Mouse (Mus musculus): Measurements from ENCODE around the gene Rab11fip3. TPM values are rescaled to one million over a fixed set of nuclear protein-coding genes. Genes with fewer than 3 reads are reported as not detected.

Rab11fip3 gene
- polyA plus RNA-seq, 1 experiment = 26.2 TPM

DNA sequence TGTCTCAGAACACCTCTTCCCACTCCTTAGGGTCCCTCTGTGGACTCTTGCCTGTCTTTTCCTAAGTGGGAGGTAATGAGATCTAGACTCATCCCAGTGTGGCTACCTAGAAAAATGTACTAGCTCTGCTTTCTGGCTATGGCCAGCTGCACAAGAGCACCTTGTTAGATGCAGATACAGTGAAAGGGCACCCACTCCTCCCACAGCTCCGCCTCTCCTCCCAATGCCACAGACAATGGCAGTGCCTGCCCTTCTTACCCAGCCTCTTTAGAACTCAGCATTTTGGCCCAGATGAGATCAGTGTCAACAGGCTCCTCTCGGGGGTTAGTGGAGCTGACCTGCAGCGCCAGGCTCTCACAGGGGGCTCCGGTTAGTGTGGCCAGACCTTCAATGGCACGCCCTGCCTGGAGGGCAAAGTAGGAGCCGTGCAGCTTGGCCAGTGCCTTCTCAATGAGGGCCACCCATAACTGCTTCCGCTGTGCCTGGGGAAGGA lies 106.9 kb downstream of the Rab11fip3 start:
- Histone ChIP-seq H3K36me3 (ENCODE audit: control insufficient read depth, insufficient read depth, low read length) (no peaks in the 10 kb centered on the region), H3K27ac (ENCODE audit: control insufficient read depth, insufficient read depth, low read length) (no peak overlapping the region), H3K27me3 (ENCODE audit: control insufficient read depth, insufficient read depth, low read length) (no peaks in the 10 kb centered on the region; the same call in 1 of the 2 replicates), H3K4me3 (ENCODE audit: control insufficient read depth, insufficient read depth, low read length) (no peak overlapping the region), H3K4me1 (replicated peaks; ENCODE audit: control insufficient read depth, insufficient read depth, low read length) (no peaks in the 10 kb centered on the region)
- 98% methylated on average over 7 of the region's 7 CpGs for WGBS
- no peak for DNase-seq
- no peak for TF ChIP-seq POLR2A (IDR thresholded peaks at IDR 0.05; ENCODE audit: control insufficient read depth, extremely low read depth, insufficient read depth, low read length, poor library complexity)
- TF ChIP-seq CTCF (IDR thresholded peaks at IDR 0.05; ENCODE audit: borderline replicate concordance, control insufficient read depth, extremely low read depth, insufficient read depth, low read length, poor library complexity) = no peak

DNA sequence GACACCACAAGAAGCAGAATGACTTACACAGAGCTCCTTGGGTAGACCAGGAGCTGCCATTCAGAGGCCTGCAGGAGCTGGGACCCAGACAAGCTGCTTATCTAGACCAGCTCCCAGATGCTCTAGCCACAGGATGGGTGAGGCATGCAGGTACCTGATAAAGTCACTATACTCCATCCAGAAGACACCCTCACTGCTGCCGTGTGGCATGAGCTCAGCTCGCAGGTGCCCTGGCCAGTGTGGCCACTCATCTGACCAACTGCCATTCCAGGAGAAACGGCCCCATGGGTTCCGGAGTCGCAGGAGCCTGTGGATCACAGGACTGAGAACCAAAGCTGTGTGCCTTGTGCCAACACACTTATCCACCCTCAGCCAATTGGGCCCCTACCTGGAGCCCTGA lies 107.8 kb downstream of the Rab11fip3 start:
- Histone ChIP-seq H3K4me1 (replicated peaks; ENCODE audit: control insufficient read depth, insufficient read depth, low read length) (no peaks in the 10 kb centered on the region), H3K4me3 (ENCODE audit: control insufficient read depth, insufficient read depth, low read length) (no peak overlapping the region), H3K36me3 (ENCODE audit: control insufficient read depth, insufficient read depth, low read length) (no peaks in the 10 kb centered on the region), H3K27ac (ENCODE audit: control insufficient read depth, insufficient read depth, low read length) (no peak overlapping the region), H3K27me3 (ENCODE audit: control insufficient read depth, insufficient read depth, low read length) (no peaks in the 10 kb centered on the region; the same call in 1 of the 2 replicates)
- 97% methylated on average over 5 of the region's 5 CpGs for WGBS
- TF ChIP-seq CTCF (IDR thresholded peaks at IDR 0.05; ENCODE audit: borderline replicate concordance, control insufficient read depth, extremely low read depth, insufficient read depth, low read length, poor library complexity) = no peak
- TF ChIP-seq POLR2A (IDR thresholded peaks at IDR 0.05; ENCODE audit: control insufficient read depth, extremely low read depth, insufficient read depth, low read length, poor library complexity) = no peak
- no peak for DNase-seq

DNA sequence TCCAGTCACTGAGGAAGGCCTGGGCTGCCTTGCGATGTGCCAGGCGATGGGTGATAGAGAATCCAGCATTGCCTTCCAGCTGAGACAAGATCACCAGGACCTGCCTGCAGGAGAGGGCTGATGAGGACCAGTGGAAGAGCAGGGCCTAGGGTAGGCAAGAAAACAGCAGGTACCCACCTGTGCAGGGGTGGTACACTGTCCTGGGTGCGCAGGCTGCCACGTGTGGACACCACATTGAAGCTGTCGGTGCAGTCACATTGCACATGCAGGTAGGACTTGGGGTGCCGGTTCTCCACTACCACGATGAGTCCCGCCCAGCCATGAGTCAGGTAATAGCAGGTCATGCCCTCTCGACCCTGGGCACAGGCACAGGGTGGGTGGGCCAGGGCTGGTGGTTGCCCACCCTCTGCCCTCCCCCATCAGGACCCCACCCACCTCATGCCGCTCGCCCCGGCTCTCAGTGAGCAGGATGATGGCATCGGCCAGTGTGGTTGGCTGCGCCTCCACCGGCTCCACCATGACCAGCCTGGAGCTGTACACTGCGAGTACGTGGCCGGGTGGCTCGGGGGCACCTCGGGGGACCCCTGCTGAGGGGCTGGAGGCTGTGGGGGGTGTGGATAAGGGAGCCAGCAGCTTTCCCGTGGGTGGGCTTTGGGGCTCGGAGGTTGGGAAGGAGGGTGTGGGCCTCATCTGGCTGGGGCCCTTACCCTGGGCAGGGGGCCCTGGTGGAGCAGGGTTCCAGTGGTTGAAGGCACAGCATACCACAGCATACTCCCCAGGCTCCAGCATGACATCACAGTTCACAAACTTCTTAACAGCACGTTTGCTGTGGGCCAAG lies 109.5 kb downstream of the Rab11fip3 start:
- no peak overlapping the region for H3K4me3 ChIP-seq (ENCODE audit: control insufficient read depth, insufficient read depth, low read length)
- TF ChIP-seq POLR2A (IDR thresholded peaks at IDR 0.05; ENCODE audit: control insufficient read depth, extremely low read depth, insufficient read depth, low read length, poor library complexity) (no peak), CTCF (IDR thresholded peaks at IDR 0.05; ENCODE audit: borderline replicate concordance, control insufficient read depth, extremely low read depth, insufficient read depth, low read length, poor library complexity) (no peak)
- WGBS = 96% methylated on average over 23 of the region's 23 CpGs

DNA sequence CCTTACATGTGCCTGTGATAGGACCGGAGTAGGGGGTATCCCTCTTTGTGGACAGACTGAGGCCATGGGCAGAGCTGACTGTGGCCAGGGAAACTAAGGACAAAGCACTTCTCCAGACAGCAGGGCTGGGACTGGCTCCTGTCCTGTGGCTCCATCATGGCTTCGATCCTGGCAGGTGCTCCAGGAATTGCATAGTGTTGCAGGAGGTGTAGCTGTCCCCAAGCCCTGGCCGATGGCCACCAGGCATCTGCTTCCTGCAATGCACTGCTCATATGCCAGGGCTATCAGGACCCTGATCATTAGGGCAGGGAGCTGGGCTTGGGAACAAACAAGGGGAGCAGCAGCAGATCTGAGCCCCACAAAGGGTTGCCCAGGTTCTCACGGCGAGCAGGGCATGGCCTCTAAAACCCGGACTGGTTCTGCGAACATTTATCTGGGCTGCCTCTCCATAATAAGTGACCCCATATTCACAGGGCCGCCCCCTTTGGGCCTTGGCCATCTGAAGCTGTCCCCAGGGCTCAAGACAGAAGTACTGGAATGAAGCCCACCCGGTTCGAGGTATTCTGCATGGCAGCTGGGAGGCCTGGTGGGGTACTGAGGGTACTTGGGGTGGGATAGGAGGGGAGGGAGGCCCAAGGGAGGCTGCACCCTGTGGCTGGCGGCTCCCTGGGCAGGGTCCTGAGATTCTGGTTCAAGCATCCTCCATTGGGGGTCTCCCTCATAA lies 110.4 kb downstream of the Rab11fip3 start:
- TF ChIP-seq CTCF (IDR thresholded peaks at IDR 0.05; ENCODE audit: borderline replicate concordance, control insufficient read depth, extremely low read depth, insufficient read depth, low read length, poor library complexity) (no peak), POLR2A (IDR thresholded peaks at IDR 0.05; ENCODE audit: control insufficient read depth, extremely low read depth, insufficient read depth, low read length, poor library complexity) (no peak)
- DNase-seq = no peak
- H3K36me3 ChIP-seq (ENCODE audit: control insufficient read depth, insufficient read depth, low read length) = no peaks in the 10 kb centered on the region
- no peaks in the 10 kb centered on the region; the same call in 1 of the 2 replicates for H3K27me3 ChIP-seq (ENCODE audit: control insufficient read depth, insufficient read depth, low read length)
- H3K4me1 ChIP-seq (replicated peaks; ENCODE audit: control insufficient read depth, insufficient read depth, low read length) = no peaks in the 10 kb centered on the region
- no peak overlapping the region for H3K4me3 ChIP-seq (ENCODE audit: control insufficient read depth, insufficient read depth, low read length)
- no peak overlapping the region for H3K27ac ChIP-seq (ENCODE audit: control insufficient read depth, insufficient read depth, low read length)
- 95% methylated on average over 11 of the region's 11 CpGs for WGBS

More for the DNA sequence above, 109.5 kb downstream of the Rab11fip3 start:
- DNase-seq = no peak
- Histone ChIP-seq H3K36me3 (ENCODE audit: control insufficient read depth, insufficient read depth, low read length) (no peaks in the 10 kb centered on the region), H3K4me1 (replicated peaks; ENCODE audit: control insufficient read depth, insufficient read depth, low read length) (no peaks in the 10 kb centered on the region), H3K27ac (ENCODE audit: control insufficient read depth, insufficient read depth, low read length) (no peak overlapping the region), H3K27me3 (ENCODE audit: control insufficient read depth, insufficient read depth, low read length) (no peaks in the 10 kb centered on the region; the same call in 1 of the 2 replicates)

DNA sequence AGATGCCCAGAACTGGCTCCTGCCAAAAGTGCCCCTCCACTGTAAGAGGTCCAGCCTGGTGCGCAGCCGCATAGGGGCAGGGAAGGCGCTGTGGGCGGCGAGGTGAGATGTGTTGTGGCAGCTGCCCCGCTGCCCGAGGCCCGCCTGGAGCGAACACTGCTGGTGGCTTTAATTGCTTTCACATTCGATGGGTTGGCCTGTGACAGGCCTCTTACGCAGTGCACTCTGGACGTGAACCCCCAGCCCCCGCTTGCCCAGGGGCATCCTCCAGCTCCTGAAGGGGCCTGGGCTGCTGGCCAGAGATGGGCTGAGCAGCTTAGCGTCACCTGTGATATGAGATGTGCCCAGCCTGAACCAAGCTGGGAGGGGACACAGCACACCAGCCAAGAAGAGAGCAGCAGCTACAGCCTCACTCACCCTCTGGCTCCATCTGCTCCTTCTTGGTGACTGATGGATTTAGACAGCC lies 111.7 kb downstream of the Rab11fip3 start:
- Histone ChIP-seq H3K27ac (ENCODE audit: control insufficient read depth, insufficient read depth, low read length) (no peak overlapping the region), H3K27me3 (ENCODE audit: control insufficient read depth, insufficient read depth, low read length) (no peaks in the 10 kb centered on the region; the same call in 1 of the 2 replicates), H3K4me1 (replicated peaks; ENCODE audit: control insufficient read depth, insufficient read depth, low read length) (no peaks in the 10 kb centered on the region), H3K36me3 (ENCODE audit: control insufficient read depth, insufficient read depth, low read length) (no peaks in the 10 kb centered on the region), H3K4me3 (ENCODE audit: control insufficient read depth, insufficient read depth, low read length) (no peak overlapping the region)
- TF ChIP-seq POLR2A (IDR thresholded peaks at IDR 0.05; ENCODE audit: control insufficient read depth, extremely low read depth, insufficient read depth, low read length, poor library complexity) = no peak
- TF ChIP-seq CTCF (IDR thresholded peaks at IDR 0.05; ENCODE audit: borderline replicate concordance, control insufficient read depth, extremely low read depth, insufficient read depth, low read length, poor library complexity) = no peak
- 95% methylated on average over 14 of the region's 14 CpGs for WGBS
- DNase-seq = no peak

DNA sequence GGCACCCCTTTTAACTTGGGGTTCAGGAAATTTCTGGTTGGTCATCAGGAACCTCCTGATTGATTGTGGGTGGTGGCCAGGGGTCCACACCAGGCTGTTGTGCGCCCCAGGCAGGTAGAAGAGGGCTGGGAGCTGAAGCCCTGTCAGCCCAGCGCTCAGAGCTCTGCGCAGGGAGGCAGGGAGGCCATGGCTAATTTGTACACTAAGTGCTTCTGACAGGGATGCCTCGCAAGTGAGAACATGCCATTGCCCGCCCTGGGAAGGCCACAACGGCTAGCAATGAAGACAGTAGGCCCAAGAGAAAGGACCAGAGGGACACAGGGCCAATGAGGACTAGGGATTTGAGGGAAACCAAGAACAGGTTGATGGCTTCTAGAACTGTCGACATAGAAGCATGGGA lies 112.7 kb downstream of the Rab11fip3 start:
- H3K4me1 ChIP-seq (replicated peaks; ENCODE audit: control insufficient read depth, insufficient read depth, low read length) = no peaks in the 10 kb centered on the region
- TF ChIP-seq POLR2A (IDR thresholded peaks at IDR 0.05; ENCODE audit: control insufficient read depth, extremely low read depth, insufficient read depth, low read length, poor library complexity) (no peak), CTCF (IDR thresholded peaks at IDR 0.05; ENCODE audit: borderline replicate concordance, control insufficient read depth, extremely low read depth, insufficient read depth, low read length, poor library complexity) (no peak)
- peaks cover 5% of the 10 kb centered on the region; the same call in 1 of the 2 replicates for H3K27me3 ChIP-seq (ENCODE audit: control insufficient read depth, insufficient read depth, low read length)
- no peak overlapping the region for H3K4me3 ChIP-seq (ENCODE audit: control insufficient read depth, insufficient read depth, low read length)
- 91% methylated on average over 7 of the region's 7 CpGs for WGBS
- H3K27ac ChIP-seq (ENCODE audit: control insufficient read depth, insufficient read depth, low read length) = no peak overlapping the region
- no peak for DNase-seq
- H3K36me3 ChIP-seq (ENCODE audit: control insufficient read depth, insufficient read depth, low read length) = no peaks in the 10 kb centered on the region
